Mouse (Mus musculus) lung, embryonic 16.5 days (tissue): ENCODE measurements at regions not wholly inside any gene's neighbourhood (a gene's known extent, or its start where the extent isn't known, plus 50 kb on each side); places are given as distances from the start of the nearest gene placed in this dataset.
A peak's percentile ranks its signal among the peaks of the same experiment; 100 is the strongest.

ENCODE experiments used
- ATAC-seq: fragments of 200-750 bp; cut with Nextera tagmentation; 2 replicates; pipeline ENCODE4 v1.8.0; 2017; ENCODE audit warnings: low read depth, mild to moderate bottlenecking, moderate library complexity
- H3K27ac ChIP-seq: fragments of 300-500 bp; sonication (generic); 2 replicates; pipeline ENCODE4 v1.5.1; 2014; ENCODE audit warnings: mild to moderate bottlenecking, control low read depth, low read length
- H3K27me3 ChIP-seq: fragments of 300-500 bp; sonication (generic); 2 replicates; pipeline ENCODE4 v1.6.1; 2014; ENCODE audit warnings: low read depth, low read length, mixed read lengths; ENCODE audit not compliant: control insufficient read depth, insufficient read depth
- H3K36me3 ChIP-seq: fragments of 300-500 bp; sonication (generic); 2 replicates; pipeline ENCODE4 v1.6.1; 2014; ENCODE audit warnings: low read length; ENCODE audit not compliant: control insufficient read depth, insufficient read depth
- H3K4me1 ChIP-seq: fragments of 300-500 bp; sonication (generic); replicated peaks from 2 replicates; pipeline ENCODE4 v1.6.1; 2014; ENCODE audit warnings: low read length, mixed read lengths; ENCODE audit not compliant: control insufficient read depth, insufficient read depth
- H3K4me2 ChIP-seq: fragments of 300-500 bp; sonication (generic); 2 replicates; pipeline ENCODE4 v1.6.1; 2014; ENCODE audit warnings: low read depth, low read length, control low read depth
- H3K4me3 ChIP-seq: fragments of 300-500 bp; sonication (generic); 2 replicates; pipeline ENCODE4 v1.5.1; 2014; ENCODE audit warnings: mild to moderate bottlenecking, low read length, control low read depth
- H3K9ac ChIP-seq: fragments of 300-500 bp; sonication (generic); 2 replicates; pipeline ENCODE4 v1.6.1; 2014; ENCODE audit warnings: low read length, control low read depth
- H3K9me3 ChIP-seq: fragments of 300-500 bp; sonication (generic); 2 replicates; pipeline ENCODE4 v1.6.1; 2016; ENCODE audit warnings: low read length; ENCODE audit not compliant: control insufficient read depth
- WGBS: fragments of 180-500 bp; shearing (Covaris S2); extraction: QIAGEN DNeasy Blood & Tissue Kit; methylation state at CpG from one replicate; pipeline ENCODE4 v1.1.7; 2014; 5-methylcytosine and 5-hydroxymethylcytosine counted together

GRCm38 (mm10) chr9:27663230-27663629 lies 127.3 kb upstream of the Opcml start:
- no peaks in the 10 kb centered on the region for H3K27me3 ChIP-seq
- no peaks in the 10 kb centered on the region for H3K36me3 ChIP-seq
- H3K4me2 ChIP-seq = no peak overlapping the region
- H3K9ac ChIP-seq = no peak overlapping the region
- no peak for ATAC-seq
- no peaks in the 10 kb centered on the region for H3K4me1 ChIP-seq
- WGBS = 93% methylated on average over 1 of the region's 1 CpGs
- H3K27ac ChIP-seq = no peak overlapping the region
- no peak overlapping the region for H3K4me3 ChIP-seq
- no peaks in the 10 kb centered on the region for H3K9me3 ChIP-seq

GRCm38 (mm10) chr9:27665659-27666058 lies 124.9 kb upstream of the Opcml start:
- no peak for ATAC-seq

DNA sequence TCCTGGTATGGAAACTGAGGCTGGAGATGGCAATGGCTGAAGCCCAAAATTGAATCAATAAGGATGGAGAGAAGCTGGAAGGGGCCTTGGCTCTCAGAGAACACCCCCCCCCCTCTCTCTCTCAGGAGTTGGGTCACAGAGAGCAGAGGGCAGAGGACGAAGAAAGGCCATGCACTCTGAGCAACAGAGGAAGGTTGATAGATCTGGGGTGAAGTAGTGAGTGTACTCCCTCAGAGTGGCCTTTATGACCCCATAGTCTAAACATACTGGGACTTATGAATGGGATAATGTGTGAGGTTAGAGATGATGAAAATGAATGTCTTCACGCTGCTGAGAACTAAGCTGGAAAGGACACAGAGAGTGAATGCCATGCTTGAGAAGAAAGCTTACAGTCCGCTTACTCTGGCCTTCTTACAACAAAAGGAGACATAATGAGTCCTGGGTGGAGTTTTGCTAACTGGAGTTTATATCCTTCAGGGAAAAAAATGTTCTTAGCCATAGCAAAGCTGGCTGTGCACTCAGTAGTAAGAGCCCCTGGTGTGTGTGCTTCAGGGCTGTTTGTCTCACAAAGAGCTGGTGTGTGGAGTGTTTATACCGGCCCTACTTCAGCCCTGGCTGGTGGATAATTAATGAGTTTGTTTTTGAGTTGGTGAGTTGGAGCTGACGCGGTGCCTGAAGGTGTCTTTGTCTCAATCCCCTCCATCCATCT lies 120.4 kb upstream of the Opcml start:
- no peak overlapping the region for H3K9ac ChIP-seq
- no peak for ATAC-seq
- WGBS = 31% methylated on average over 6 of the region's 6 CpGs
- H3K4me2 ChIP-seq = no peak overlapping the region
- H3K9me3 ChIP-seq = no peaks in the 10 kb centered on the region
- no peaks in the 10 kb centered on the region for H3K27me3 ChIP-seq
- no peak overlapping the region for H3K27ac ChIP-seq
- no peaks in the 10 kb centered on the region for H3K4me1 ChIP-seq
- no peaks in the 10 kb centered on the region for H3K36me3 ChIP-seq
- H3K4me3 ChIP-seq = no peak overlapping the region

More at GRCm38 (mm10) chr9:27665659-27666058, 124.9 kb upstream of the Opcml start:
- no peaks in the 10 kb centered on the region for H3K9me3 ChIP-seq
- WGBS = 65% methylated on average over 2 of the region's 2 CpGs
- H3K4me2 ChIP-seq = no peak overlapping the region
- no peaks in the 10 kb centered on the region for H3K4me1 ChIP-seq
- H3K9ac ChIP-seq = no peak overlapping the region
- H3K4me3 ChIP-seq = no peak overlapping the region
- no peak overlapping the region for H3K27ac ChIP-seq
- no peaks in the 10 kb centered on the region for H3K27me3 ChIP-seq
- no peaks in the 10 kb centered on the region for H3K36me3 ChIP-seq

DNA sequence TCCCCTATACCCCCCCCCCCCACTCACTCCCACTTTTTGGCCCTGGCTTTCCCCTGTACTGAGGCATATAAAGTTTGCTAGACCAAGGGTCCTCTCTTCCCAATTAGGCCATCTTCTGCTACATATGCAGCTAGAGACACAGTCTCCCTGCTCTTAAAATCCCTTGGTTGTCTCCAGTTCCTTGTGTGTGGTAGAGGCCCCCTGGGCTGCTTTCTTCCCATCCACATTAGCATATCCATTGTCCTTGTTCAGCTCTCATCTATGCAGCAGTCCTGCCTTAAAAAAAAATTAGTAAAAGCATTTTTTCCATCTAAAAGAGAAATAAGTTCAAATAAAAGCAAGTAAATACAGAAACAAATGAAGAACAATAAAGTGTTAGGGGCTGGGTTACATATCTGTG lies 105.2 kb upstream of the Opcml start:
- H3K4me2 ChIP-seq = no peak overlapping the region
- no peaks in the 10 kb centered on the region for H3K36me3 ChIP-seq
- H3K9ac ChIP-seq = no peak overlapping the region
- H3K27me3 ChIP-seq = no peaks in the 10 kb centered on the region
- no peaks in the 10 kb centered on the region for H3K9me3 ChIP-seq
- no peak overlapping the region for H3K4me3 ChIP-seq
- ATAC-seq = no peak
- no peaks in the 10 kb centered on the region for H3K4me1 ChIP-seq
- no peak overlapping the region for H3K27ac ChIP-seq

DNA sequence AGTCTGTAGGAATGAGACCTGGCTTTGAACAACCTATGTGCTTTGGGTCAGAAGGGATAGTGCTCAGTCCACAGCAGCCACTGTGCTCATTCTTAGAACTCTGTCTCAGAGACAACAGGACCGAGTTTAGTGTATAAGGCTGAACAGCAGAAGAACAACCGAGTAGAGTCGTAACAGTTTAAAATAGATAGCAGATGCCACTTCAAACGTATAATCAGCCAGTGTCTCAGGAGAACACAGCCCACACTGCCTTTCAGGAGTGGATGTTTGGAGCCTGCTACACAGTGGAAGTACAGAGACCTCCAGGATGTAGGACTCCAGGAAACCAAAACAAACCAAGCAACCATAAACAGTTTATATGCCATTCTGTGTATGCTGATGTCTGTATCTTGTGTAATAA lies 99.0 kb upstream of the Opcml start:
- Histone ChIP-seq H3K9ac (no peak overlapping the region), H3K4me2 (no peak overlapping the region), H3K4me3 (no peak overlapping the region), H3K27me3 (no peaks in the 10 kb centered on the region), H3K9me3 (no peaks in the 10 kb centered on the region), H3K36me3 (no peaks in the 10 kb centered on the region), H3K27ac (no peak overlapping the region), H3K4me1 (peaks cover 7% of the 10 kb centered on the region)
- 68% methylated on average over 4 of the region's 4 CpGs for whole genome bisulfite sequencing
- ATAC-seq = no peak

DNA sequence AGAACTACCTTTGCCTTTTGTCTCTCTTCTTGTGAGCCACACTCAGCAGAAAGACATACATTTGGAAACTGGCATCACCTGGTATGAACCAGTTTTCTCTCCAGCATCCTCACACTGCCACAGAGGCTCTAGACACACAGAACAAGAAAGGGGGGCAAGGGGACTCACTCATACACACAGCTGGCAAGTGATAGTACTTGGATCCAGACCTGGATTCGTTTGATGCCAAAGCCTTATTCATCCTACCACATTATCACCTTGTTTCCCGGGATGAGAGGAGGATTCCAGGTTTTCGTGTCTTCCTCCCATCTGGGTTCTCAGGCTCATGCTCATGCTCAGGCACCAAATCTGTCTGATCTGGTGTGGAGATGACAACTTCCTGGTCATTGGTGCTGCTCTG lies 97.8 kb upstream of the Opcml start:
- Histone ChIP-seq H3K27ac (no peak overlapping the region), H3K4me1 (peaks cover 7% of the 10 kb centered on the region), H3K4me2 (no peak overlapping the region), H3K27me3 (no peaks in the 10 kb centered on the region), H3K4me3 (no peak overlapping the region), H3K9ac (no peak overlapping the region), H3K9me3 (no peaks in the 10 kb centered on the region), H3K36me3 (no peaks in the 10 kb centered on the region)
- ATAC-seq = no peak
- WGBS = 78% methylated on average over 3 of the region's 3 CpGs

- no peak overlapping the region for H3K9ac ChIP-seq
- no peaks in the 10 kb centered on the region for H3K27me3 ChIP-seq
- peak overlapping the region; percentile 68 for H3K27ac ChIP-seq
- WGBS = 48% methylated on average over 8 of the region's 8 CpGs
- peaks cover 8% of the 10 kb centered on the region for H3K4me1 ChIP-seq
- H3K4me3 ChIP-seq = no peak overlapping the region
- no peak overlapping the region for H3K4me2 ChIP-seq
- H3K36me3 ChIP-seq = no peaks in the 10 kb centered on the region
- H3K9me3 ChIP-seq = no peaks in the 10 kb centered on the region
- peak; percentile 89 for ATAC-seq
These were observed 95.6 kb upstream of the Opcml start for GRCm38 (mm10) chr9:27694805-27695593.

GRCm38 (mm10) chr9:27701559-27701958 lies 89.0 kb upstream of the Opcml start:
- Histone ChIP-seq H3K9me3 (no peaks in the 10 kb centered on the region), H3K27me3 (no peaks in the 10 kb centered on the region), H3K36me3 (no peaks in the 10 kb centered on the region), H3K4me1 (peaks cover 6% of the 10 kb centered on the region; the same call in 1 of the 2 replicates), H3K4me2 (no peak overlapping the region), H3K4me3 (no peak overlapping the region), H3K27ac (no peak overlapping the region), H3K9ac (no peak overlapping the region)
- no peak for ATAC-seq
- 77% methylated on average over 9 of the region's 9 CpGs for WGBS

DNA sequence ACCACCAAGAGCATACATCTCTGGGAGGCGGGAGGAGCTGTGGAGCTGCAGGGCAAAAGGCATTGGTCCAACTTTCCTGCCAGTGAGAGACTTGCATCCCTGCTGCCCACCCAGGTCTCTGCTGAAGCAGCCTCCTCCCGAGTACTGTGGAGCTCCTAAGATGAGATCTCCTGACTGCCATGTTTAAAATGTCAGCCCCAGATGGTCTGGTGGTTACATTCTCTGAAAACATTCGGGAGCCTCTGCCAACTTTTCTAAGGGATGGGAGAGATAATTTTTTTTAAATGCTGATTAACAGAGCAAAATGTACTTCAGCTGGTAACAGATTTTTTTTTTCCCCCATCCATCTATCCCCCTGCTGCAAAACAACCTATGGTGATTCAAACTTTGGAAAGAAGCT lies 88.4 kb upstream of the Opcml start:
- peak; percentile 54 for ATAC-seq
- H3K4me1 ChIP-seq = peaks cover 6% of the 10 kb centered on the region; the same call in 1 of the 2 replicates
- H3K9me3 ChIP-seq = no peaks in the 10 kb centered on the region
- no peaks in the 10 kb centered on the region for H3K36me3 ChIP-seq
- no peak overlapping the region for H3K27ac ChIP-seq
- H3K27me3 ChIP-seq = no peaks in the 10 kb centered on the region
- H3K4me2 ChIP-seq = no peak overlapping the region
- WGBS = 45% methylated on average over 3 of the region's 3 CpGs
- H3K4me3 ChIP-seq = no peak overlapping the region
- no peak overlapping the region for H3K9ac ChIP-seq
